Mouse (Mus musculus) lung, postnatal 0 days (tissue): Measurements from ENCODE around the gene Ccdc154. TPM values are rescaled to one million over a fixed set of nuclear protein-coding genes. Genes with fewer than 3 reads are reported as not detected.
"Not testable (repeated sequence)": the region's sequence is repeated elsewhere in the genome, so short reads cannot be mapped to it uniquely, and the experiment has no call there.

Source experiments
- ATAC-seq: fragments of 200-750 bp; cut with Nextera tagmentation; 2 replicates; pipeline ENCODE4 v1.8.0; 2017; ENCODE audit warnings: moderate library complexity
- DNase-seq: peaks from one replicate; pipeline ENCODE4 v3.0.0-alpha.2; 2016; ENCODE audit warnings: low spot score
- H3K27ac ChIP-seq: fragments of 300-500 bp; sonication (generic); 2 replicates; pipeline ENCODE4 v1.5.1; 2014; ENCODE audit warnings: antibody characterized with exemption, mild to moderate bottlenecking, low read length, mixed read lengths
- H3K27me3 ChIP-seq: fragments of 300-500 bp; sonication (generic); replicated peaks from 2 replicates; pipeline ENCODE4 v1.6.1; 2014; ENCODE audit warnings: low read length, mixed read lengths; ENCODE audit not compliant: insufficient read depth
- H3K36me3 ChIP-seq: fragments of 300-500 bp; sonication (generic); 2 replicates; pipeline ENCODE4 v1.6.1; 2014; ENCODE audit warnings: low read length, mixed read lengths; ENCODE audit not compliant: insufficient read depth
- H3K4me1 ChIP-seq: fragments of 300-500 bp; sonication (generic); 2 replicates; pipeline ENCODE4 v1.6.1; 2014; ENCODE audit warnings: antibody characterized with exemption, low read depth, low read length, mixed read lengths; ENCODE audit not compliant: insufficient read depth
- H3K4me2 ChIP-seq: fragments of 300-500 bp; sonication (generic); replicated peaks from 2 replicates; pipeline ENCODE4 v1.6.1; 2014; ENCODE audit warnings: low read depth, mild to moderate bottlenecking, low read length, moderate library complexity, mixed read lengths
- H3K4me3 ChIP-seq: fragments of 300-500 bp; sonication (generic); 2 replicates; pipeline ENCODE4 v1.5.1; 2014; ENCODE audit warnings: low read depth, low read length
- H3K9ac ChIP-seq: fragments of 300-500 bp; sonication (generic); replicated peaks from 2 replicates; pipeline ENCODE4 v1.6.1; 2014; ENCODE audit warnings: low read depth, mild to moderate bottlenecking
- H3K9me3 ChIP-seq: fragments of 300-500 bp; sonication (generic); 2 replicates; pipeline ENCODE4 v1.6.1; 2016; ENCODE audit warnings: low read length, mixed read lengths
- CTCF ChIP-seq: IDR thresholded peaks from 2 replicates; pipeline ENCODE4 v1.5.1; 2016; ENCODE audit warnings: antibody characterized with exemption, mild to moderate bottlenecking
- EP300 ChIP-seq: IDR thresholded peaks from 2 replicates; pipeline ENCODE4 v1.6.1; 2016; ENCODE audit warnings: antibody characterized with exemption, mild to moderate bottlenecking, control low read depth
- WGBS: fragments of 180-500 bp; shearing (Covaris S2); extraction: QIAGEN DNeasy Blood & Tissue Kit; methylation state at CpG from one replicate; pipeline ENCODE4 v1.1.7; 2014; 5-methylcytosine and 5-hydroxymethylcytosine counted together
- polyA plus RNA-seq: library from polyadenylated mRNA; unstranded; fragments of >200 nt; fragmentation: Nextera tagmentation; extraction: Ambion mirVana; gene quantifications from 2 replicates; pipeline ENCODE4 v1.2.1, GENCODE M21; 2015

Gene Ccdc154
- 0.51 and 0.77 TPM in 2 replicates for polyA plus RNA-seq

- no peak within 1 kb of the TSS for H3K27ac ChIP-seq
- H3K4me2 ChIP-seq = no peak within 1 kb of the TSS
- H3K9me3 ChIP-seq = no peaks in the 10 kb centered on the region
- H3K36me3 ChIP-seq = peaks cover 10% of the 10 kb centered on the region; the same call in 1 of the 2 replicates
- no peaks in the 10 kb centered on the region for H3K4me1 ChIP-seq
- TF ChIP-seq CTCF (no peak), EP300 (no peak)
- no peak within 1 kb of the TSS for H3K4me3 ChIP-seq
- H3K27me3 ChIP-seq = no peaks in the 10 kb centered on the region
- WGBS = 79% methylated on average over 1 of the region's 1 CpGs
- no peak within 1 kb of the TSS for H3K9ac ChIP-seq
- no peak for DNase-seq
- no peak for ATAC-seq
Measured at GRCm38 (mm10) chr17:25162161-25162560, at the start of gene Ccdc154. Gene Ccdc154 (plus strand): TSS chr17:25162461.

GRCm38 (mm10) chr17:25114908-25115645 lies 47.2 kb upstream of the Ccdc154 start:
- Histone ChIP-seq H3K9me3 (no peaks in the 10 kb centered on the region), H3K4me2 (peak overlapping the region; percentile 87), H3K9ac (peak overlapping the region; percentile 37), H3K36me3 (no peaks in the 10 kb centered on the region), H3K27ac (peak overlapping the region; percentile 93), H3K4me1 (peaks cover 12% of the 10 kb centered on the region; the same call in 1 of the 2 replicates), H3K4me3 (peak overlapping the region; percentile 40), H3K27me3 (no peaks in the 10 kb centered on the region)
- DNase-seq (peak; percentile 68), ATAC-seq (peak; percentile 45)
- WGBS = 7% methylated on average over 23 of the region's 23 CpGs
- no peak for TF ChIP-seq EP300
- TF ChIP-seq CTCF = no peak

GRCm38 (mm10) chr17:25115664-25116432 lies 46.4 kb upstream of the Ccdc154 start, which contains the start of gene Telo2:
Gene Telo2 (minus strand): TSS chr17:25115967.
- DNase-seq (peak; percentile 95), ATAC-seq (peak; percentile 94)
- peak within 1 kb of the TSS; percentile 93 for H3K27ac ChIP-seq

GRCm38 (mm10) chr17:25117263-25117662 lies 45.0 kb upstream of the Ccdc154 start:
- TF ChIP-seq CTCF (peak; percentile 61), EP300 (no peak)
- no peak overlapping the region for H3K9ac ChIP-seq
- 30% methylated on average over 4 of the region's 4 CpGs for WGBS
- peak; percentile 18 for DNase-seq
- no peak overlapping the region for H3K4me3 ChIP-seq
- H3K36me3 ChIP-seq = no peaks in the 10 kb centered on the region
- H3K27me3 ChIP-seq = no peaks in the 10 kb centered on the region
- H3K4me1 ChIP-seq = peaks cover 12% of the 10 kb centered on the region; the same call in 1 of the 2 replicates
- no peaks in the 10 kb centered on the region for H3K9me3 ChIP-seq
- H3K27ac ChIP-seq = no peak overlapping the region
- H3K4me2 ChIP-seq = no peak overlapping the region
- no peak for ATAC-seq

More at GRCm38 (mm10) chr17:25115664-25116432, 46.4 kb upstream of the Ccdc154 start, which contains the start of gene Telo2:
- Histone ChIP-seq H3K4me1 (peaks cover 12% of the 10 kb centered on the region; the same call in 1 of the 2 replicates), H3K9me3 (no peaks in the 10 kb centered on the region), H3K4me2 (peak within 1 kb of the TSS; percentile 87), H3K4me3 (peak within 1 kb of the TSS; percentile 40), H3K27me3 (no peaks in the 10 kb centered on the region), H3K36me3 (no peaks in the 10 kb centered on the region), H3K9ac (peak within 1 kb of the TSS; percentile 37)
- WGBS = 5% methylated on average over 40 of the region's 40 CpGs
- no peak for TF ChIP-seq EP300
- no peak for TF ChIP-seq CTCF

GRCm38 (mm10) chr17:25120406-25120805 lies 41.9 kb upstream of the Ccdc154 start, which contains the start of gene Ptx4:
Gene Ptx4 (plus strand): TSS chr17:25120760.
- H3K9me3 ChIP-seq = no peaks in the 10 kb centered on the region
- no peak within 1 kb of the TSS for H3K27ac ChIP-seq
- H3K27me3 ChIP-seq = no peaks in the 10 kb centered on the region
- TF ChIP-seq CTCF (no peak), EP300 (no peak)
- no peak within 1 kb of the TSS for H3K4me3 ChIP-seq
- H3K4me2 ChIP-seq = no peak within 1 kb of the TSS
- DNase-seq (no peak), ATAC-seq (no peak)
- 38% methylated on average over 3 of the region's 3 CpGs for WGBS
- no peaks in the 10 kb centered on the region for H3K36me3 ChIP-seq
- no peak within 1 kb of the TSS for H3K9ac ChIP-seq
- H3K4me1 ChIP-seq = peaks cover 6% of the 10 kb centered on the region; the same call in 1 of the 2 replicates

GRCm38 (mm10) chr17:25123979-25124378 lies 38.3 kb upstream of the Ccdc154 start:
- Histone ChIP-seq H3K4me3 (no peak overlapping the region), H3K9me3 (no peaks in the 10 kb centered on the region), H3K36me3 (no peaks in the 10 kb centered on the region), H3K4me1 (no peaks in the 10 kb centered on the region), H3K4me2 (no peak overlapping the region), H3K9ac (no peak overlapping the region), H3K27ac (no peak overlapping the region), H3K27me3 (no peaks in the 10 kb centered on the region)
- DNase-seq (no peak), ATAC-seq (no peak)
- TF ChIP-seq EP300 = no peak
- peak; percentile 63 for TF ChIP-seq CTCF
- WGBS = 23% methylated on average over 7 of the region's 7 CpGs

GRCm38 (mm10) chr17:25125442-25126060 lies 36.7 kb upstream of the Ccdc154 start:
- H3K4me1 ChIP-seq, ATAC-seq, DNase-seq, H3K36me3 ChIP-seq, H3K27ac ChIP-seq, H3K9ac ChIP-seq, H3K9me3 ChIP-seq, H3K4me3 ChIP-seq, H3K27me3 ChIP-seq, H3K4me2 ChIP-seq: not testable (repeated sequence)
- WGBS = 58% methylated on average over 3 of the region's 3 CpGs
